Mouse (Mus musculus) megakaryocyte, embryonic 14.5 days (primary cell): ENCODE results near the gene Pdzrn3.

Source experiments
- FLI1 ChIP-seq: IDR thresholded peaks from 2 replicates; pipeline ENCODE4 v1.6.1; 2012; ENCODE audit warnings: low read length, inconsistent platforms, mixed read lengths
- GATA1 ChIP-seq: IDR thresholded peaks from 3 replicates; pipeline ENCODE4 v1.6.1; 2012; ENCODE audit warnings: mixed read lengths, low read length, inconsistent platforms, borderline replicate concordance

- no peak for TF ChIP-seq FLI1
- no peak for TF ChIP-seq GATA1
Observed at GRCm38 (mm10) chr6:101377167-101377934, at the start of gene Pdzrn3.
